Comparison of ENCODE assay signal across 9 mouse cellular contexts in genomic region chr12:102703111-102703412, GRCm38 (mm10). TPM values are rescaled to one million over a fixed set of nuclear protein-coding genes. Genes with fewer than 3 reads are reported as not detected.
DNase-seq lines count a peak whose midpoint lies in the region; ATAC-seq and TF ChIP-seq lines count a peak whose summit lies in the region.
"Had no signal": no experiment of that assay in that cellular context is flagged by ENCODE, and none has a peak within 500 bp of the region (broad histone marks: within the 10 kb centered on the region; RNA-seq: fewer than 3 reads in every experiment).

No protein-coding gene starts in this region.

- no peaks in the 10 kb centered on the region for H3K9me3 ChIP-seq in hindbrain, embryonic 12.5 days (replicated peaks)
- no peaks in the 10 kb centered on the region for H3K9me3 ChIP-seq in liver, postnatal 0 days (ENCODE audit: low read length)
- H3K9me3 ChIP-seq in stomach, embryonic 16.5 days (replicated peaks; ENCODE audit: control insufficient read depth, low read length), result no peaks in the 10 kb centered on the region
- H3K9me3 ChIP-seq: G1E had no signal

- peaks cover 29% of the 10 kb centered on the region for H3K4me1 ChIP-seq in cerebellum, adult 2 months (ENCODE audit: control insufficient read depth, insufficient read depth, low read length)
- H3K4me1 ChIP-seq in hindbrain, embryonic 12.5 days, result peaks cover 51% of the 10 kb centered on the region
- peaks cover 58% of the 10 kb centered on the region for H3K4me1 ChIP-seq in liver, postnatal 0 days (ENCODE audit: insufficient read depth)
- H3K4me1 ChIP-seq in stomach, embryonic 16.5 days (ENCODE audit: control insufficient read depth, insufficient read depth, low read length), result peaks cover 48% of the 10 kb centered on the region

- 2% methylated on average over 4 of the region's 4 CpGs for WGBS in cerebellum, adult 2 months
- WGBS in hindbrain, embryonic 12.5 days, result 2% methylated on average over 4 of the region's 4 CpGs
- WGBS in liver, postnatal 0 days (ENCODE audit: insufficient replicate concordance), result 5% methylated on average over 4 of the region's 4 CpGs
- WGBS in stomach, embryonic 16.5 days, result 8% methylated on average over 4 of the region's 4 CpGs

- H3K9ac ChIP-seq in hindbrain, embryonic 12.5 days, result peak overlapping the region; percentile 15; the same call in 1 of the 2 replicates
- H3K9ac ChIP-seq in liver, postnatal 0 days (replicated peaks), result 0 out of 2 replicates have a peak overlapping the region, but pooled peaks have one; percentile 8
- peak overlapping the region; percentile 93 for H3K9ac ChIP-seq in stomach, embryonic 16.5 days (ENCODE audit: low read length)

- no peak for ATAC-seq in cerebellum, adult (ENCODE audit: insufficient number of reproducible peaks, low FRiP score, low TSS enrichment)
- ATAC-seq in hindbrain, embryonic 12.5 days (ENCODE audit: low FRiP score), result no peak
- no peak for ATAC-seq in liver, postnatal 0 days
- ATAC-seq in stomach, embryonic 16.5 days (ENCODE audit: insufficient read depth, low FRiP score), result no peak

- H3K27ac ChIP-seq in cerebellum, adult 2 months (ENCODE audit: insufficient read depth, low read length), result peak overlapping the region; percentile 75
- peak overlapping the region; percentile 49; the same call in 1 of the 2 replicates for H3K27ac ChIP-seq in hindbrain, embryonic 12.5 days
- peak overlapping the region; percentile 66; the same call in 1 of the 2 replicates for H3K27ac ChIP-seq in liver, postnatal 0 days (ENCODE audit: low read depth)
- H3K27ac ChIP-seq in stomach, embryonic 16.5 days (ENCODE audit: low read length), result peak overlapping the region; percentile 58

- TF ChIP-seq EP300 in liver, postnatal 0 days (IDR thresholded peaks at IDR 0.05; ENCODE audit: low read depth), result no peak

- peak overlapping the region; percentile 86 for H3K4me3 ChIP-seq in cerebellum, adult 2 months (replicated peaks; ENCODE audit: insufficient read depth, low read depth, low read length)
- H3K4me3 ChIP-seq in hindbrain, embryonic 12.5 days, result peak overlapping the region; percentile 80
- H3K4me3 ChIP-seq in liver, postnatal 0 days (ENCODE audit: low read depth, low read length), result peak overlapping the region; percentile 85
- H3K4me3 ChIP-seq in stomach, embryonic 16.5 days (replicated peaks; ENCODE audit: low read length), result peak overlapping the region; percentile 80

- H3K27me3 ChIP-seq in cerebellum, adult 2 months (ENCODE audit: control insufficient read depth, insufficient read depth, low read length), result no peaks in the 10 kb centered on the region
- H3K27me3 ChIP-seq in hindbrain, embryonic 12.5 days, result 0 out of 2 replicates have a peak, but pooled peaks cover 4% of the 10 kb centered on the region
- no peaks in the 10 kb centered on the region for H3K27me3 ChIP-seq in liver, postnatal 0 days (ENCODE audit: insufficient read depth, low read length)
- H3K27me3 ChIP-seq in stomach, embryonic 16.5 days (ENCODE audit: control insufficient read depth, insufficient read depth, low read length), result no peaks in the 10 kb centered on the region

- 0 out of 2 replicates have a peak, but pooled peaks have one; percentile 44 for TF ChIP-seq CTCF in cerebellum, adult 2 months (IDR thresholded peaks at IDR 0.05; ENCODE audit: borderline replicate concordance, insufficient read depth, low read depth, low read length)
- peak; percentile 39; the same call in 1 of the 2 replicates for TF ChIP-seq CTCF in liver, postnatal 0 days (IDR thresholded peaks at IDR 0.05; ENCODE audit: low read depth)

- peak overlapping the region; percentile 97 for H3K4me2 ChIP-seq in hindbrain, embryonic 12.5 days (replicated peaks)
- peak overlapping the region; percentile 99 for H3K4me2 ChIP-seq in liver, postnatal 0 days (ENCODE audit: low read depth, low read length)
- peak overlapping the region; percentile 97 for H3K4me2 ChIP-seq in stomach, embryonic 16.5 days (ENCODE audit: low read depth, low read length)

- peak in 1 of 2 experiments; percentile 68 for DNase-seq in cerebellum, adult 2 months
- DNase-seq in 416B (ENCODE audit: low read depth), result peak; percentile 75
- DNase-seq in cerebellum, postnatal 25 days, result peak; percentile 56 to 72
- no peak for DNase-seq in liver, postnatal 0 days
- DNase-seq in right cerebral cortex, postnatal 36 days (ENCODE audit: low spot score in 2 of 2), result no peak

- no peaks in the 10 kb centered on the region for H3K36me3 ChIP-seq in hindbrain, embryonic 12.5 days
- H3K36me3 ChIP-seq in liver, postnatal 0 days (replicated peaks; ENCODE audit: insufficient read depth, low read length), result no peaks in the 10 kb centered on the region
- H3K36me3 ChIP-seq in stomach, embryonic 16.5 days (ENCODE audit: control insufficient read depth, insufficient read depth, low read length), result no peaks in the 10 kb centered on the region
- H3K36me3 ChIP-seq: G1E had no signal

- no peak for TF ChIP-seq POLR2A in cerebellum, adult 2 months (IDR thresholded peaks at IDR 0.05; ENCODE audit: borderline replicate concordance, insufficient read depth, low read length)

RNA-seq across cellular contexts. Expression of gene Itpk1, which starts 1.7 kb away (rescaled TPM):
- 64.9 and 67.6 TPM in 2 replicates for polyA plus RNA-seq in cerebellum, adult 2 months (2012; rRNA removed)
- 16.6 and 17.1 TPM in 2 replicates for polyA plus RNA-seq in hindbrain, embryonic 12.5 days (2016; fragmentation: Nextera tagmentation; extraction: Ambion mirVana)
- 3.6 TPM in 2 replicates for polyA plus RNA-seq in liver, postnatal 0 days (2015; fragmentation: Nextera tagmentation; extraction: Ambion mirVana)
- 21.9 and 22.6 TPM in 2 replicates for polyA plus RNA-seq in stomach, embryonic 16.5 days (2015; fragmentation: Nextera tagmentation; extraction: Ambion mirVana)

RNA-seq across cellular contexts. Expression of gene Moap1, which starts 40.4 kb away (rescaled TPM):
- 11.9 and 13.8 TPM in 2 replicates for polyA plus RNA-seq in cerebellum, adult 2 months (2012; rRNA removed)
- polyA plus RNA-seq in hindbrain, embryonic 12.5 days (2016; fragmentation: Nextera tagmentation; extraction: Ambion mirVana), result 35.1 and 38.2 TPM in 2 replicates
- 4.2 and 4.9 TPM in 2 replicates for polyA plus RNA-seq in liver, postnatal 0 days (2015; fragmentation: Nextera tagmentation; extraction: Ambion mirVana)
- 19.8 and 22.9 TPM in 2 replicates for polyA plus RNA-seq in stomach, embryonic 16.5 days (2015; fragmentation: Nextera tagmentation; extraction: Ambion mirVana)

RNA-seq across cellular contexts. Expression of gene Tmem251, which starts 40.5 kb away (rescaled TPM):
- 3.7 and 3.9 TPM in 2 replicates for polyA plus RNA-seq in cerebellum, adult 2 months (2012; rRNA removed)
- 10.8 and 11.7 TPM in 2 replicates for polyA plus RNA-seq in hindbrain, embryonic 12.5 days (2016; fragmentation: Nextera tagmentation; extraction: Ambion mirVana)
- polyA plus RNA-seq in liver, postnatal 0 days (2015; fragmentation: Nextera tagmentation; extraction: Ambion mirVana), result 5.6 and 5.8 TPM in 2 replicates
- polyA plus RNA-seq in stomach, embryonic 16.5 days (2015; fragmentation: Nextera tagmentation; extraction: Ambion mirVana), result 8.4 and 9.6 TPM in 2 replicates

RNA-seq across cellular contexts. Expression of gene Gm28051, which starts 54.5 kb away (rescaled TPM):
- not detected in 2 replicates for polyA plus RNA-seq in cerebellum, adult 2 months (2012; rRNA removed)
- not detected in 2 replicates for polyA plus RNA-seq in hindbrain, embryonic 12.5 days (2016; fragmentation: Nextera tagmentation; extraction: Ambion mirVana)
- not detected in 2 replicates for polyA plus RNA-seq in liver, postnatal 0 days (2015; fragmentation: Nextera tagmentation; extraction: Ambion mirVana)
- polyA plus RNA-seq in stomach, embryonic 16.5 days (2015; fragmentation: Nextera tagmentation; extraction: Ambion mirVana), result not detected in 2 replicates

RNA-seq across cellular contexts. Expression of gene Gon7, which starts 54.5 kb away (rescaled TPM):
- 18.9 and 22.5 TPM in 2 replicates for polyA plus RNA-seq in cerebellum, adult 2 months (2012; rRNA removed)
- polyA plus RNA-seq in hindbrain, embryonic 12.5 days (2016; fragmentation: Nextera tagmentation; extraction: Ambion mirVana), result 40.1 and 44.5 TPM in 2 replicates
- polyA plus RNA-seq in liver, postnatal 0 days (2015; fragmentation: Nextera tagmentation; extraction: Ambion mirVana), result 10.8 and 13.0 TPM in 2 replicates
- 22.3 and 25.1 TPM in 2 replicates for polyA plus RNA-seq in stomach, embryonic 16.5 days (2015; fragmentation: Nextera tagmentation; extraction: Ambion mirVana)

Comparison
In these comparisons a context has a peak if more than half of its experiments do, and no peak if none do; other contexts are left out.
1. DNase-seq: peak in 416B (single experiment) and cerebellum, postnatal 25 days (2 of 2); none in liver, postnatal 0 days (single experiment) and right cerebral cortex, postnatal 36 days (0 of 2).
2. H3K9ac ChIP-seq: peak in every context shown above with its lines; median percentile 93 in stomach, embryonic 16.5 days; 15 in hindbrain, embryonic 12.5 days; 8 in liver, postnatal 0 days.
3. Peak in every context shown above with its lines, with median percentiles within 50 percentile points of each other: H3K27ac ChIP-seq, H3K4me3 ChIP-seq and H3K4me2 ChIP-seq.